Mouse (Mus musculus) small intestine, adult 2 months (tissue): Measurements from ENCODE around the gene Faap20.

Experiments
- CTCF ChIP-seq: fragments of 200-500 bp; IDR thresholded peaks from 2 replicates; pipeline ENCODE4 v1.5.1; 2012; ENCODE audit warnings: low read depth, mild to moderate bottlenecking, control low read depth, inconsistent platforms, low read length, moderate library complexity, mixed read lengths; ENCODE audit not compliant: insufficient replicate concordance, insufficient read length; ENCODE audit errors: extremely low read depth
- POLR2A ChIP-seq: fragments of 200-500 bp; IDR thresholded peaks from 2 replicates; pipeline ENCODE4 v1.6.1; 2012; ENCODE audit warnings: low read depth, mild to moderate bottlenecking, control low read depth, inconsistent platforms, low read length, moderate library complexity

GRCm38 (mm10) chr4:155264521-155265321 is 15.1 kb downstream of the Faap20 start:
- TF ChIP-seq POLR2A (no peak), CTCF (no peak)
